23 mouse cellular contexts compared by ENCODE assay signal in the genomic region with DNA sequence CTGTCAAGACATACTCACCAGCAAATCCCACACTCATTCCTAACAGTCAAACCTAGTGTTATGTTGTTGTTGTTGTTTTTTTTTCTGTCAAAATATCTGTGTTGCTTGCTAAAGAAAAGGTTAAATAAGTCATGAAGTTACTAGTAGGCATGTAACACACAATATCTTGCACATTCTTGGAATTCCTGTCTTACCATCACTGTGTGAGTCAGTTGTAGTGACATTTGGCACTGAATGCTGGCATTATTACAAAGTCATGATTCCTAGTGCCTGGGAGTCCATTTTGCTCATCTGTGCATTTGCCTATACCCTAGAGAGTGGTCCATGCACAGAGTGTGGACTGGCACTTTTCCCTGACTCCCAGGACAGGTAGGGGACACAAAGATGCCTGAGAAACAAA.
DNase-seq lines count a peak whose midpoint lies in the region; ATAC-seq and TF ChIP-seq lines count a peak whose summit lies in the region.
"Had no signal": no experiment of that assay in that cellular context is flagged by ENCODE, and none has a peak within 500 bp of the region (broad histone marks: within the 10 kb centered on the region; RNA-seq: fewer than 3 reads in every experiment).

No protein-coding gene starts in this region.

- no peak overlapping the region for H3K4me2 ChIP-seq in hindbrain, postnatal 0 days (ENCODE audit: low read depth, low read length)
- no peak overlapping the region for H3K4me2 ChIP-seq in intestine, embryonic 16.5 days (ENCODE audit: low read depth, low read length)
- H3K4me2 ChIP-seq: embryonic facial prominence, embryonic 12.5 days; forebrain, embryonic 13.5 days; forebrain, embryonic 15.5 days had no signal

- no peak overlapping the region for H3K9ac ChIP-seq in hindbrain, postnatal 0 days (replicated peaks; ENCODE audit: low read length)
- no peak overlapping the region for H3K9ac ChIP-seq in intestine, embryonic 16.5 days (ENCODE audit: low read depth, low read length)
- H3K9ac ChIP-seq: embryonic facial prominence, embryonic 12.5 days; forebrain, embryonic 13.5 days; forebrain, embryonic 15.5 days; forebrain, postnatal 0 days had no signal

- DNase-seq in 3134 (ENCODE audit: extremely low read depth, insufficient read length, low spot score) (peak; percentile 75), 3T3-L1 (ENCODE audit: low read depth, low spot score) (peak; percentile 90), Patski (ENCODE audit: low read depth, low spot score) (no peak)
- DNase-seq in Muller cell, postnatal 12 days (ENCODE audit: inconsistent ontology term) = peak; percentile 73
- DNase-seq in hindbrain, postnatal 0 days (ENCODE audit: low spot score) = no peak
- no peak for DNase-seq in thymus, postnatal 25 days
- DNase-seq: adrenal gland, adult 8-10 months; adrenal gland, postnatal 14 days; adrenal gland, postnatal 36 days; cerebellum, adult 11-12 months; cerebellum, adult 2 months; cerebellum, adult 9-10 months; cerebellum, postnatal 25 days had no signal

- CTCF ChIA-PET in Patski (lab: Charles Lee) = no interaction called here

- no peaks in the 10 kb centered on the region for H3K4me1 ChIP-seq in hindbrain, postnatal 0 days (ENCODE audit: insufficient read depth, low read length)
- H3K4me1 ChIP-seq in intestine, embryonic 16.5 days (ENCODE audit: control insufficient read depth, insufficient read depth, low read length) = no peaks in the 10 kb centered on the region
- H3K4me1 ChIP-seq: embryonic facial prominence, embryonic 10.5 days; embryonic facial prominence, embryonic 12.5 days; forebrain, embryonic 13.5 days; forebrain, embryonic 15.5 days had no signal

- no peak overlapping the region for H3K4me3 ChIP-seq in hindbrain, postnatal 0 days (ENCODE audit: low read length)
- H3K4me3 ChIP-seq in intestine, embryonic 16.5 days (ENCODE audit: low read length) = no peak overlapping the region
- H3K4me3 ChIP-seq: embryonic facial prominence, embryonic 10.5 days; embryonic facial prominence, embryonic 12.5 days; forebrain, embryonic 13.5 days; forebrain, embryonic 15.5 days had no signal

- H3K9me3 ChIP-seq in hindbrain, postnatal 0 days (ENCODE audit: low read length) = no peaks in the 10 kb centered on the region
- H3K9me3 ChIP-seq in intestine, embryonic 16.5 days (ENCODE audit: control insufficient read depth, low read length) = no peaks in the 10 kb centered on the region
- H3K9me3 ChIP-seq: embryonic facial prominence, embryonic 10.5 days; embryonic facial prominence, embryonic 12.5 days; forebrain, embryonic 13.5 days; forebrain, embryonic 15.5 days; G1E had no signal

- ATAC-seq in Patski = peak; percentile 54
- no peak for ATAC-seq in hindbrain, postnatal 0 days
- ATAC-seq in intestine, embryonic 16.5 days = no peak
- no peak for ATAC-seq in megakaryocyte progenitor cell, adult 5-6 weeks (replicated peaks; ENCODE audit: poor library complexity)
- ATAC-seq: CD4-positive, CD25-positive, alpha-beta regulatory T cell, adult 4 months; forebrain, embryonic 15.5 days had no signal

- TF ChIP-seq CTCF in Patski (IDR thresholded peaks at IDR 0.05) = no peak
- TF ChIP-seq CTCF in hindbrain, postnatal 0 days (IDR thresholded peaks at IDR 0.05; ENCODE audit: low read depth) = no peak

- POLR2A ChIA-PET in Patski (lab: Charles Lee) = no interaction called here

- H3K36me3 ChIP-seq in hindbrain, postnatal 0 days (ENCODE audit: insufficient read depth, low read length) = no peaks in the 10 kb centered on the region
- H3K36me3 ChIP-seq in intestine, embryonic 16.5 days (ENCODE audit: control insufficient read depth, insufficient read depth, low read length) = no peaks in the 10 kb centered on the region
- H3K36me3 ChIP-seq: embryonic facial prominence, embryonic 10.5 days; embryonic facial prominence, embryonic 12.5 days; forebrain, embryonic 15.5 days; G1E had no signal

- in situ Hi-C loops in Patski (cut with MboI; ENCODE audit: low pct_unique_long_range_greater_than_20kb) = no loop called here

- H3K27me3 ChIP-seq in Patski = no peaks in the 10 kb centered on the region
- H3K27me3 ChIP-seq in hindbrain, postnatal 0 days (ENCODE audit: insufficient read depth, low read length) = no peaks in the 10 kb centered on the region
- no peaks in the 10 kb centered on the region for H3K27me3 ChIP-seq in intestine, embryonic 16.5 days (replicated peaks; ENCODE audit: control insufficient read depth, insufficient read depth, low read length)
- H3K27me3 ChIP-seq: CH12.LX; embryonic facial prominence, embryonic 12.5 days; forebrain, embryonic 13.5 days; forebrain, embryonic 15.5 days had no signal

- no peak overlapping the region for H3K27ac ChIP-seq in hindbrain, postnatal 0 days
- H3K27ac ChIP-seq in intestine, embryonic 16.5 days (ENCODE audit: low read length) = no peak overlapping the region
- H3K27ac ChIP-seq: embryonic facial prominence, embryonic 10.5 days; embryonic facial prominence, embryonic 12.5 days; forebrain, embryonic 13.5 days; forebrain, embryonic 15.5 days had no signal

Comparison
In these comparisons a context has a peak if more than half of its experiments do, and no peak if none do; other contexts are left out.
1. DNase-seq: peak in 3134 (single experiment), 3T3-L1 (single experiment) and Muller cell, postnatal 12 days (single experiment); none in Patski (single experiment), hindbrain, postnatal 0 days (single experiment) and thymus, postnatal 25 days (single experiment).